Mouse (Mus musculus) monocyte, adult 5-6 weeks (primary cell): ENCODE results near the gene Gpr19. TPM values are rescaled to one million over a fixed set of nuclear protein-coding genes. Genes with fewer than 3 reads are reported as not detected.

Experiments
- ATAC-seq: fragments of 153-309, 156-312 bp; replicated peaks from 2 replicates; pipeline ENCODE4 v1.8.0; 2017; ENCODE audit warnings: mild to moderate bottlenecking; ENCODE audit not compliant: low TSS enrichment, insufficient number of reproducible peaks, severe bottlenecking, poor library complexity, low FRiP score
- total RNA-seq: library from RNA; stranded (forward); fragments of 200-1000, 200-491, 200-594 nt; gene quantifications from 3 replicates; pipeline ENCODE4 v1.2.3, GENCODE M21; 2017

The Gpr19 gene
- total RNA-seq, 1 experiment from 2014 or later: 11.0 TPM

- ATAC-seq: no peak
Observed at GRCm38 (mm10) chr6:134866113-134866512, 32.3 kb downstream of the Gpr19 start.

GRCm38 (mm10) chr6:134863146-134863545, 35.2 kb downstream of the Gpr19 start:
- peak; percentile 79 for ATAC-seq

GRCm38 (mm10) chr6:134862671-134863104, 35.7 kb downstream of the Gpr19 start:
- no peak for ATAC-seq

- ATAC-seq: no peak
Observed at GRCm38 (mm10) chr6:134861386-134861785, 37.0 kb downstream of the Gpr19 start.

GRCm38 (mm10) chr6:134860275-134860674, 38.1 kb downstream of the Gpr19 start:
- ATAC-seq: no peak

GRCm38 (mm10) chr6:134859021-134859420, 39.4 kb downstream of the Gpr19 start:
- ATAC-seq: no peak

GRCm38 (mm10) chr6:134855926-134856325, 42.5 kb downstream of the Gpr19 start:
- no peak for ATAC-seq

- ATAC-seq: no peak
Observed at GRCm38 (mm10) chr6:134854782-134855181, 43.6 kb downstream of the Gpr19 start.

GRCm38 (mm10) chr6:134849985-134850384, 48.4 kb downstream of the Gpr19 start:
- ATAC-seq: 0 out of 2 replicates have a peak, but pooled peaks have one; percentile 25

- ATAC-seq: no peak
Observed at GRCm38 (mm10) chr6:134849461-134849860, 48.9 kb downstream of the Gpr19 start.

- ATAC-seq: no peak
Observed at GRCm38 (mm10) chr6:134848197-134848890, 50.0 kb downstream of the Gpr19 start.

- ATAC-seq: no peak
Observed at GRCm38 (mm10) chr6:134847550-134847949, 50.8 kb downstream of the Gpr19 start.

GRCm38 (mm10) chr6:134846308-134846707, 52.1 kb downstream of the Gpr19 start:
- ATAC-seq: no peak

- no peak for ATAC-seq
Observed at GRCm38 (mm10) chr6:134845726-134846125, 52.7 kb downstream of the Gpr19 start.

- ATAC-seq: no peak
Observed at GRCm38 (mm10) chr6:134840346-134840745, 58.0 kb downstream of the Gpr19 start.

GRCm38 (mm10) chr6:134838111-134838510, 60.3 kb downstream of the Gpr19 start:
- ATAC-seq: no peak

- no peak for ATAC-seq
Observed at GRCm38 (mm10) chr6:134834585-134835251, 63.7 kb downstream of the Gpr19 start.

- ATAC-seq: no peak
Observed at GRCm38 (mm10) chr6:134830776-134831175, 67.6 kb downstream of the Gpr19 start.

- ATAC-seq: peak; percentile 92
Observed at GRCm38 (mm10) chr6:134829786-134830700, 68.3 kb downstream of the Gpr19 start, which contains the start of gene Crebl2. Crebl2 (plus strand) TSS chr6:134830154.
